Mouse (Mus musculus): ENCODE results near the gene Ern1.
A peak's percentile ranks its signal among the peaks of the same experiment; 100 is the strongest.
"Not testable (repeated sequence)": the region's sequence is repeated elsewhere in the genome, so short reads cannot be mapped to it uniquely, and the experiment has no call there.

The Ern1 gene

DNA sequence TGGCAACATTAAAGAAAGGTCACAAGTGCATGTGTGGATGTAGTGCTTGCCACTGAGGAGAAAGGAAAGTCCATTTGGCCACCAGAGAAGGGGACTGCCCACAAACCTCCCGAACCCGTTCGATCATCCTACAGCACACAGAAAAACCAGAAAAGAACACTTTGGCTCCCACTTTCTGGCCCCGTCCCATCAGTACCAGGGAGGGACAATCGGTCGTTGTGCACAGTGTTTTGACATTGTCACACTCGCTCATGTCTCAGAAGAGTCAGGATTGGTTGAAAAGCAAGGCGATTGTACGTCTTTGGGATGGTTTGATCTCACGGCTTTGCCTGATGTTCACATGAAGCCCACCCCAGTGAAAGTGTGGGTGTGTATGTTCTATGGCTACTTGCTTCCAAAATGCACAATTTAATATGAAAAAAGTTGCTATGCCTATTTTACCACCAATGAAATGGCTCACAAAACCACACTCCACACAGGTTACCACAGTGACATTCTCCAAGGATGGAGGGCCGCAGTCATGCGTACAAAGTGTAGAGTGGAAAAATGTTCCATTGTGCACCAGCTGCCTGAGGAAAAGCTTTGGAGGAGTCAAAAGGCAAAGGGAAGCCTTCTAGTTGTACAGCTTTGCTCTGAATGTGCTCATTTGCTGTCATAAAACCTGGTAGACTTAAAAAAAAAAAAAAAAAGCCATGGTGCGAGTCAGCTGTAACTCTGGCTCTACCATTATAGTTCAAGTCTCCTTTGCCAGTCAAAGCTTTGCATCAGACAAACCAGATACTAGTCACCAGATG lies 15.2 kb upstream of the Ern1 start:
- no peak for DNase-seq (ENCODE audit: low spot score)

DNA sequence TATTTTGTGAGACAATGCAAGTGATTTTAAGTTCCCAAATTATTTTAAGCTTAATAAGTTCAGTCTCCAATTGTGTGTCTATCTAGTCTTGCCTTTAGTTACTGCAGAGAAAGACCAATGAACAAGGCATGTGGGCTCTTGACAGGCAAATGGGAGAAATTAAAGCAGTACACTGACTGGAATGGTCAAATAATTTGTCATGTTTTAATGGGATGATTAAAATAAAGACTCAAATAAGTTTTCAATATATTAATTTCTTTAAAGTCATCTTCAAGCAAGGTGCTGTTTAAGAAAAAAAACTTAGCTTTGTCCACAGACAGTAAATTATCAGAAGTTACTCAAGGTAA lies 14.5 kb upstream of the Ern1 start:
- DNase-seq (ENCODE audit: low spot score), result no peak

DNA sequence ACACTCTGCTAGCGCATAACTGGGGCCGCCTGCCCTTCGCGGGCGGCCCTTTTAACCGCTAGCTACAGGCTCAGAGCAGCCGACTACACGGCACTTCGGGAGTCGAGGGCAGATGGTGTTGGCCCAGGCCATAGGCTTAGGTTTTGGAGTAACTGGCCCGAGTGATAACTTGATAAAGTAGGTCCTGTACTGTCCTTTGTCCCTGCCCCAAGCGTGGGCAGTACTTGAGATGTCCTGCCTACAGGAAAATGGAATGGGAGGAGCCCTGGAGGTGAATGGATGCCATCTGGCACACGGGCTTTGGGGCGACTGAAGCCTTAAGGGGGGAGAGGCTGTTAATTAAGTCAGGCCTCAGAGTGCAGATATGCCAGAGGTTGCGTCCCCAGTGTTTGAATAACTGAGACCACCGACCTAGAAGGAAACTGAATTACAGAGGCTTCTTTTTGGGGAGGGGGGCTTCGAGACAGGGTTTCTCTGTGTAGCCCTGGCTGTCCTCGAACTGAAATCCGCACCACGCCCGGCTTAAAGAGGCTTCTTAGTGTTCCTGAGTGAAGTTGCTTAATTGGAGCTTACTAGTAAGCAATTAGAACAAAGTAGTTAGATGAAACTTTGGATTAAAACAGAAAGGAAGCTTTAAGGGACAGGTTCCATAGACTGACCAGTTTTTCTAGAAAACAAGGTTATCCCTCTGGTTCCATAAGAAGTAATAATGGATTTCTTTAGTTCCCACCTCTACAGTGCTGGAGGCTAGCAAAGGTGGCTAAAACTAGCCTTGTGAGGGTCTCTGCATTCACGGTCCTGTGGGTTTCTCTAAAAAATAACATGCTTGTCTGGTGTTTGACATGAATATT lies 13.9 kb upstream of the Ern1 start:
- peak; percentile 73 for DNase-seq (ENCODE audit: low spot score)

DNA sequence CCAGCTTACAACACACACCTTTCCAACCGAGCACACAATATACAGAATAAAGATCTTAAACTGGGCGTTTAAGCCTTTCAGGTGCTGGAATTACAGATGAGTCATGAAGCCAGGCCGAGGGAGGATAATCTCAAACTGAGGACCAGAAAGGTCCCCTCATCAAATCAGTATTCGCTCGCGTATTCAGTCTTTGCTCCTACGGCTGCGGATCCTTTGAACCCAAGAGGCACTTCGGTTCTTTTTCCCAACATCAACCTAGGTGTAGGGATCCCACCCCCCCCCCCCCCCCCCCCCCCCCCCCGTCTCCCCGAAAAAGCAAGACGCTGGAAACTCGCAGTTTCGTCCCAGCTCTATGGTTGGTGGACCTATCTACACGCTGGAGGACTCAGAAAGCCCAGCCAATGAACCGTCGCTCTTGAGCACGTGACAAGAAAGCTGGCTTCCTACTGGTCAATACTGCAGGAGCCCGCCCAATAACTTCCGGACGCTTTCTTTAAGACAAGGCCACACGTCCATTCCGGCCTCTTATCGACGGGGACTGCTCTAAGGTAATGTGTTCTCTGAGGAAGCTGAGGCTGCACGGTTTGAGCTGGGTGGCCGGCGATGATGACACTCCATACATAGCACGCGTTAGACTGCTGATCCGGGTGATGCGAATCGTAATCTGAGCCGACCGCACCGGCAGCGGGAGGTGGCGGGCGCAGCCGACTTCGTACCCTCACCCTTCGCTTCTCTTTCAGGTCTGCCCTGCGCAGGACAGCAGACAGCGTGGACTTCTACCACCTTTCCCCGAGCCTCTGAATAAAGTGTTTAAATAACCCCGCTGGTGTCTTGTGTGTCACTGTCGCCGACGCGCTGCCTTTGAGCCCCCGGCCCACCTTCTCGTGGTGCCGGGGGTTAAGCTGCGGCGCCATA lies 13.0 kb upstream of the Ern1 start:
- peak; percentile 97 for DNase-seq (ENCODE audit: low spot score)

DNA sequence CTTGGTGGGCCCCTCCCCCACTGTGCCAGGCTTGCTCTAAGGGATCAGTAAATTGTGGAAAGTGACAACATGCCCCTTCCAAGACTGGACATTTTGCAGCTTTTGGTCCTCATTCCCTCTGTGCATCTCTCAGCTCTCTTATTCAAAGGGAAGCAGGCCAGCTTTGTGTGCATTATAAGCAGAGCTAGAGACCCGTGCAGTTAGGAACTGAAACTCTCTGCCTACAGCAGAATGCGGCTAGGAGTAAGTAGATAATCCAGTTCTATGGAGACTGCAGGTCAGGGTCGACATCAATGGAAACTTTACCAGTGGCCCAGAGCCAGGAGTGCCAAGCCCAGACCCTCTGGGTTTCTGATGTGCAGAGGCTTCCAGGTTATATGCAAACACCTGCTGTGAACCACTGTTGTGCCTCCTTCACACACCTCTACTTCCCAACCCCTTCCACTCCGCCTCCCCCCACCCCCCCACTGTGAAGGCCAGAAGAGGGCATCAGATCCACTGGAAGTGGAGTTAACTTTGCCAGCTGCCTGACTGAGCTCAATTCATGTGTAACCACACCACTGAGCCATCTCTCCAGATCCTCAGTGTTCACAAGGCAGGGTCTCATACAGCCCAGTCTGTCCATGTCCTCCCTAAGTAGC lies 11.2 kb upstream of the Ern1 start:
- DNase-seq (ENCODE audit: low spot score), result no peak

DNA sequence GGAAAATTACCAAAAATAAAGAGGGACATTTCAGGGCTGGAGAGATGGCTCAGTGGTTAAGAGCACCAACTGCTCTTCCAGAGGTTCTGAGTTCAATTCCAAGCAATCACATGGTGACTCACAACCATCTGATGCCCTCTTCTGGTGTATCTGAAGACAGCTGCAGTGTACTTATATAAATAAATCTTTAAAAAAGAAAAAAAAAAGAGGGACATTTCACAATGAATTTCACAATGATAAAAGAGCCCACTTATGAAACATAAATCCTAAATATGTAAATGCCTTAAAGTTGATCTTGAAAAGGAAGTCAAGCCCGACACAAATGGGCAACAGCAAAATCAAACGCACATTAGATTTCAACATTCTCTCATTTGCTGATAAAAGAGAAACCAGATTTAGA lies 10.3 kb upstream of the Ern1 start:
- no peak for DNase-seq (ENCODE audit: low spot score)

DNA sequence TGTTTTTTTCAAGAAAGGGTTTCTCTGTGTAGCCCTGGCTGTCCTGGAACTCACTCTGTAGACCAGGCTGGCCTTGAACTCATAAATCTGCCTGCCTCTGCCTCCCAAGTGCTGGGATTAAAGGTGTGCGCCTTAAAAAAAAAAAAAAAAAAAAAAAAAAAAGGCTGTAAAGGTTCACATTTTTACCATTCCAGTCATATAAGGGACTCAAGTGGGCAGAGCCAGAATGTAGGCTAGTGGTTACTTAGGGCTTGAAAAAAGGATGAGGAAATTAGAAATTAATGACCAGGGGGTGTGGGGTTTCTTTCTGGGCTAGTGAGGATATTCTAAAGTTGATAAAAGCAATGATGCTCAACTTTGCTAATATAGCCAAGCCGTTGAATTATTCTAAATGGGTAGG lies 9.4 kb upstream of the Ern1 start:
- DNase-seq (ENCODE audit: low spot score), result not testable (repeated sequence)

DNA sequence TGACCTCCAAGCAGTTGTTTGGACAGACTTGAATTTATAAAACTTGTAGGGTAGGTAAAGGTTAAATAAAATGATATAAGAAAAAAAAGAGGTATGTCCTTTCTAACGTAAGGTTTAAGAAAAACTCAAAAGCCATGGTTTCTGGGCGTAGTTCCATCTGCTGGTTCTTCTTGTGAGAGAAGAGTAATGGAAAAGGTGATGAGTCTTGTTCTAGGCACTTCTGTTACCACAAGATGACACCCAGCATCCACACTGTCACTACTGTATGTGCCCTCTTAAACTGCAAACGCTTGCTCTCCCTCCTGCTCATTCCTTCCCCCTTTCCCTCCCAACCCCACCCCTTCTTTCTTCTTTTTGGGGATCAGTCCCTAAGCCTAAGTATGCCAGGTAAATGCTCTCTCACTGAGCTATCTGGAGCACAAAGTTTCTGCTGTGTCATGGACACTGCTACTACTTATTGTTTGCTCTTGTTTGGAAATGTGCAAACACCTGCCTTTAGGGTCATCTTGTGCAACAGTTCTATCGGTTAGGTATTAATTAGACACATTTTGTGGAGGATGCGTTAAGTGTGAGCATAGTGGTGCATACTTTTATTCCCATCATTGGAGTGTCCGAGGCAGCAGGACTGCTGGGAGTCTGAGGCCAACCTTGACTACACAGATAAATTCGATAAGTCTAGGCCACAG lies 5.5 kb upstream of the Ern1 start:
- no peak for DNase-seq (ENCODE audit: low spot score)

DNA sequence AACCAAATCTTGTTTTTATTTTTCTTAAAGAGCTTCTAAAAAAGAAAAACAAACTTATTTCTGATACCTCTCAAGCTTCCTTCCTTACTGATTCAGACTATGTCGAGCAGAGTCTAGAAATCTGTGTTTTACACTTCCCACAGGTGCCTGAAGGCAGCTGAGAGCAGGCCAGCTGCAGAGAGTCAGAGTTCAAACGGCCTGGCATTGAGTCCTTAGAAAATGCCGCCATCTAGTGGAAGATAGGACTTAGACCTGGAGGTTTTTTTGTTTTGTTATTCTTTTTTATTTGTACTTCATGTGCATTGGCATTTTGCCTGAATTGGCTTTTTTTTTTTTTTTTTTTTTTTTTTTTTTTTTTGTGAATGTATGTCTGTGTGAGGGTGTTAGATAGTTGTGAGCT lies 3.7 kb upstream of the Ern1 start:
- DNase-seq (ENCODE audit: low spot score), result peak; percentile 48

DNA sequence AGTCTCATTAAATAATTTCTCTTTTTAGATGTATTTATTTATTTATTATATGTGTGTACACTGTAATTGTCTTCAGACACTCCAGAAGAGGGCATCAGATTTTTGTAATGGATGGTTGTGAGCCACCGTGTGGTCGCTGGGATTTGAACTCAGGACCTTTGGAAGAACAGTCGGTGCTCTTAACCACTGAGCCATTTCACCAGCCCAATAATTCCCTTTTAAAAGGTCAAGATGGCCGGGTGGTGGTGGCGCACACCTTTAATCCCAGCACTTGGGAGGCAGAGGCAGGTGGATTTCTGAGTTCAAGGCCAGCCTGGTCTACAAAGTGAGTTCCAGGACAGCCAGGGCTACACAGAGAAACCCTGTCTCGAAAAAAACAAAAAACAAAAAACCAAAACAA lies 2.9 kb upstream of the Ern1 start:
- not testable (repeated sequence) for DNase-seq (ENCODE audit: low spot score)

DNA sequence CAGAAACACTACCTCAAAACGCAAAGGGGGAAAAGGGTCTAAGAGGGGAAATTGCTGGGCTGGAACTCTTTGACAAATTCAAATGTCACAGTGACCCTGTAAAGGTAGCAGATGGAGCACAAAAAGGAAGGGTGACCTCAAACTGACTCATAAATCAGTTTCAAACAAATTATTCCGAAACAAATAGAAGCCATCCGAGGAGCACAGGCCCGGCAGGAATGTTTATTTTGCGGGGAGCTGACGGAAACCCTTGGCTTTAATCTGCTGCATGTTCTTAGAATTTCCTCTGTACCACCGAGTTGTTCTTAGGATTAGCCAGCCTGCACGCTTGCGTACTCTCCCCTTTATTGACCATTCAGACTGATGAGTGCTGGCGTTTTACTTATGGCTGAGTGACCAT lies 2.4 kb upstream of the Ern1 start:
- DNase-seq (ENCODE audit: low spot score), result no peak

DNA sequence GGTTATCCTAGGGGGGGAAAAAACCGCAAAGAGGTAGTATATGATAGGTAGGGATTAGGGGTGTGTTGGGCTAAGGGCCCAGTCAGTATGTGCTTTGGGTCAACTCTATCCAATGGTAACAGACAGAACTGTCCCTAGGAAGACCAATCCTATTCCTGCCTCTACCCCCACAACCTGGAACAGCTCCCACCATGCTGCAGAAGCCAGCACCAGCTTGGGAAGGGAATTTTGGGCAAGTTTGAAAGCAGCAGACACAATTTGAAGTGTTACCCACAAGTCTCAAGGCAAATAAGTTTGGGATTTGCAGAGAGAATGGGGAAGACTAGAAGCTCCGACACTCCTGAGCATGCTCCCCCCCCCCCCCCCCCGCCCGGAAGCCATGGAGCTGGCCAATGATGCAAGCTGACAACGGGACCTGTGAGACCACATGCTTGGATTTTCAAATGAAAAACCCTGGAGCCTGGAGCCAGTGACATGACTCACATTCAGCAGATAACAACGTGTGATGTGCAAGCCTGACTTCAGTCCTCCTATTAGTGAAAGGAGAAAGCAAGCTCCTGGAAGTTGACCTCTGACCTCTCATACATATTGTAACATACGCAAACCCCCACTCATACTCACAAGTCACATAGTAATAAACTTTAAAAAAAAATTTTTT lies 1.5 kb upstream of the Ern1 start:
- no peak for DNase-seq (ENCODE audit: low spot score)

DNA sequence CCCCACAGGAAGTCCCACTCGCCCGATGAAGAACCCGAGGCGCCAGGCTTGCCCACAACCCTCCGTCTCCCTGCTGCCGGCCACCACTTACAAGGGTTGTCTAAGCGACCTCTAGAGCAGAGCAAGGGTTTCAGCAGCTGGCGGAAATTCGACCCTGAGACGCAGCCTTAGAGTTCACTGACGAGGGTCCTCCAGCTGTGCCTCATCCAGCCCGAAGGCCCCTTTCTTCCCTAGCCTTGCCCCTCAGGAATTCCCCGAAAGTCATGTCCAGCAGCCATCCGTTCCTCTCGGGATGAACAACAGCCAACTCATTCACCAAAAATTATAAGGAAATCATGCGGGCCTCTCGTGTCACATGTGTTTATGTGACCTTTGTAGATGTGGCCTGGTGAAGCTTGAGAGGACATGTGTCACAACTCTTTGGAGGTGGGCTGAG lies 492 bp upstream of the Ern1 start:
- no peak for DNase-seq (ENCODE audit: low spot score)

DNA sequence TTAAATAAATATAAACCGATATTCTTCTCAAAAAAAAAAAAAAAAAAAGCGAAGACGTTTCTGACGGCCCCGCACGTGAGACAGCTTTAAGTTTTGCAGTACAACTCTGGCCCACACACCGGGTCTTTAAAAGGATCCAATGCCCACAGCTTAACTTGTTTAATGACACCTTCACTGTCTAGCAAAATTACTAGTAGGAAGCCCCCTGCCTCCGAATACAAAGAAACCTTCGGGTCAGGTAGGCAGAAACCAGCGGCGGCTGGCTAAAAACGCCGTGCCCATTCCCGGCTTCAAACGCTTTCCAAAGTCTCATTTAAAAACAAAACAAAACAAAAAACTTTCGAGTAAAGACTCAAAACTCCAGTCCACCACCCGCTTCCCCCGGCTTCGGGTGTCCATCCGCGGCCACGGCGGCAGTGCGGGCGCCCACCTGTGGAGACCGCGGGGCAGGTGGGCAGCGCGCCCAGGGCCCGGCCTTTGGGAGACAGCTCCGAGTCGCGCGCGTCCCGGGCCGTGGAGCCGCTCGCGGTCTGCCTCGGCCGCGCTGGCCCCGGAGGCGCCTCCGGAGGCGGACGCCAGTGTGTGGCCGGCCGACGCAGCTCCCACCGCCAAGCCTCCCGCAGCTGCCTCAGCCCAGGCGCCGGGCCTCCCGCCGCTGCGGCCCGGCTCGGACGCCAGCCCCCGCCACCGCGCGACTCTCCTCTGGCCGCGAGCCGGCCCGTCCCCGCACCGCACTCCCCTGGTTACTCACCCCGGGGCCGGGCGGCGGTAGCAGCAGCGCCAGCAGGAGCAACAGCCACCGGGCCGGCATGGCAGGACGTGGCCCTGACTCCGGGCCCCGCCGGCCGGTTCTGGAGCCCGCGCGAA lies 553 bp downstream of the Ern1 start:
- DNase-seq (ENCODE audit: low spot score), result peak; percentile 67

DNA sequence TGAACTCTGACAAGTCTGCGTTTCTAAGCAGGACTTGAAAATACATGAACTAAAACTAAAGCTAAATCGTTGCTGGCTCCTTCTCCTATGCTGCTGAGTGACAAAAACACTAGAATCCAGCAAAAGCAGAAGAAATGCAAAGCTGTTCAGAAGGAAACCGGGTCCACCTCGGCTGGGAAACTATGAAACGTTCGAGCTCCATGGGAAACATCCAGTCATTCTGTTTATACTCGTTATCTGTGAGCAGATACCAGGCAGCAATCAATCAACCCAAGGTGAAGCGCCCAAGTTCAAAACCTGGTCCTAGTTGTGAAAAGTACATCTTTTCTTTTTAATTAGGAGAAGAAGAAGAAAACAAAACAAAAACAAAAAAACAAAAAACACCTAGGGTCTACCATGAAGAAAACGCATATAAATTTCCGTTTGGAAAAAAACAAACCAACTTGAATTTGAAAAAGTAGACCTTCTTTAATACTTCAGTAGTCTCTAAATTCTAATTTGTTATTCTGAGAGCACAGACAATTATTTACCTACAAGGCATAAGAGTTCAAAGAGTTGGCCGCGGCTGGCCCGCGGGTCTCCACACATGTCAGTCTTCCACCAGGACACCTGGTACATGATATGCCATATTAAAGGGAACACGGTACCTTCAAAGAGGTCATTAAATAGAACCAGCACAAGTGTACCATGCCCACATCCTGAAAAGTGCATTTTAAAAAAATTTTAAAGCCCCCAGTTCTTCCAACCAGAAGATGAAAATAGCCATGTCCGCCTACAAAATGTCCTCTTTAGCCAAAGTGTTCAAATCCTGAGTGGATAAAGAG lies 1.4 kb downstream of the Ern1 start:
- DNase-seq (ENCODE audit: low spot score), result no peak

DNA sequence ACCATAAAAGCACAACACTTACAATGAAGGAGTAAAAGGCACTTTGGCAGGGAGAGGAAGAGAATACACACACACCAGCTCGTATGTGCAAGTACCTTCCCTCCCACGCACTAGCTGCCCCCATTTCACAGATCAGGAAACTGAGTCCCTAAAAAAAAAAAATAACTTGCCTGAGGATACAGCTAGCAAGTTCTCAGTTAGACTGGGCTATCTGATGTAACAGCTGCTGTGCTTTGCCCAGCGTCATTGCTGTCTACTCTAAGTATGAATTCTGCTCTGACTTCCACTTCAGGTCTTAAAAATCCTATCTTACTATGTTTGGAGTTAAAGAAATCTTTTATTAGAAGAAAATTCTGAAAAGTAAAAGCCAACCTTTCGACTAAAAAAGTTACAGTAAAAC lies 2.0 kb downstream of the Ern1 start:
- no peak for DNase-seq (ENCODE audit: low spot score)

DNA sequence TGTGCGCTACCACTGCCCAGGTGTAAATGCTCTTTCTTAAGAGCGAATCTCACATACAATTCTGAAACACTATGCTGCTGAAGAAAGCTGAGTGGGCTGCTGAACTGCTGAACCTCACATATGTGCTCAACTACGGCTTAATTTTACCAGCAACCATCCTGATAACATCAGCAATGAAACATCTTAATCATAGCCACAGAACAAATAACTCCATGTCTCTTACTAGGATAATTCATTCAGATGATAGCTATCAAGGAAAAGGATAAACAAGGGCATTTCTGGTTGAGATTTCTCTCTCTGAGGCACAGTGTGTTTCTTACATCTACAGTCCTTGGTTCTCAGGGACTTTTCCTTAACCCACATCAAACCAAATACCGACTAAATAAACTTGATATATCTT lies 2.8 kb downstream of the Ern1 start:
- DNase-seq (ENCODE audit: low spot score), result no peak

DNA sequence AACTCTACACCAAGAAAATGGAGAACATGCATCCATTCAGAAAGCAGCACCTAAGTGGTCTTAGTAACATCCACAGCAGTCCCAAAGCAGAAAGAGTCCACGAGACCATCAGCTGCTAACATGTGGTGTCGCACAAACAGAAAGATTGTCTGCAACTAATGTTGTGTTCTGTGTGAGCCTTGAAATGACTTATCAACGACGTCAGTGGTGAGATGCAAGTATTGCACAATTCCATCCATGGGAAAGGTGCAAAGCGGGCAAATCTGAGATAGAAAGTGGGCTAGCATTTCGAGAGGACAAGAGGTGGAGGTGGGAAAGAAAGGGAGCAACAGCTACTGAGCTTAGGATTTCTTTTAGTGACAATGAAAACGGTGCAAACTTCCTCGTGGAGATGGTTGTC lies 4.8 kb downstream of the Ern1 start:
- DNase-seq (ENCODE audit: low spot score), result no peak

DNA sequence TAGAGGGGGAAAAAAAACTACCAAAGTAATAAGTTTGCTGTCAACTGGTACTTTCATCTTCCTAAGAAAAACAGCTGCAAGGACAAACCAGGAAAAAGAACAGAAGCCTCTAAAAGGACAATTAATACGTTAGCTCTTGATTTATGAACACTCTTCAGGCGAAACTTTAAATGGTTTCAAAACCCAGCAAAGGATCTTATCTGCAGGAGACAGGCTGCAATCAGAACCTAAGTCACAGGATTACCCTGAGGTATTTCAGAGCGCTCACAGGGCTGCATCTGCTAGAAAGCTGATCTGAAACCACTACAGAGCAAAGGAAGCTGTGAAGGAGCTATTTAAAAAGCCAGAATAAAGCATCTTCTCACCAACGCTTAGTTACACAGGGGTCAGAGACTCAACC lies 6.0 kb downstream of the Ern1 start:
- DNase-seq (ENCODE audit: low spot score), result no peak
